Mouse (Mus musculus): ENCODE measurements around the gene Kpna3. TPM values are rescaled to one million over a fixed set of nuclear protein-coding genes. Genes with fewer than 3 reads are reported as not detected.
"Not testable (repeated sequence)": the region's sequence is repeated elsewhere in the genome, so short reads cannot be mapped to it uniquely, and the experiment has no call there.

Kpna3 gene
- polyA plus RNA-seq, 1 experiment from 2014 or later, result 48.4 TPM

- Histone ChIP-seq H3K27ac (no peak overlapping the region), H3K4me2 (no peak overlapping the region), H3K27me3 (no peaks in the 10 kb centered on the region), H3K9ac (no peak overlapping the region), H3K4me3 (replicated peaks) (no peak overlapping the region), H3K4me1 (no peaks in the 10 kb centered on the region), H3K9me3 (replicated peaks) (no peaks in the 10 kb centered on the region), H3K36me3 (no peaks in the 10 kb centered on the region)
- no peak for ATAC-seq (replicated peaks; ENCODE audit: low FRiP score)
- WGBS, result 71% methylated on average over 4 of the region's 4 CpGs
These were observed 100.3 kb downstream of the Kpna3 start for GRCm38 (mm10) chr14:61339381-61339780.

DNA sequence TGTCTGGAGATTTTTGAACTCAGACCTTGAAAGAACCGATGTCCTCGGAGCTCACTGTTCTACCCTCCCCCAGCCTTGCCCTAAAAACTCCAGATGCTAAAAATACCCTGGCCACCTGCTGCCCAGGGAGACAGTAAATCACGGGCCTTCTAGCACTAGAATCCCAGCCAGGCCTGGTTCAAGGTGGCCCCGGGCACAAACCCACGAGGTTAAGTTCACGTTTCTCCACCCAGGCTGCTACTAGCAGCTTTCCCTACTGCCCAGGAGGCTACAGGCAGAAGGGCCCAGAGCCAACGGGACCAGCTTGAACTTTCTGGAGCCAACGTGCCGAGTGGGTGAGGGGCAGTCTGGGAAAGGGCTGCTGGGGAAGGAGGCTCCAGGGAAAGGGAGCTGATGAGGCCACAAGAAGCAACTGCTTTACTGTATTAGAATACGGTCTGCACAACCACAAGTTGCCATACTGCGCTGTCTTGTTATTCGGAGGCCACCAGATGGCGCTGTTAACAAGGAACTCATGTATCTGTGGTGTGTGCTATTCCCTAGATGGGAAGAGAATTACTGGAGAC, 108.6 kb downstream of the Kpna3 start:
- H3K9me3 ChIP-seq (replicated peaks), result no peaks in the 10 kb centered on the region
- WGBS, result 18% methylated on average over 13 of the region's 13 CpGs
- H3K27ac ChIP-seq, result no peak overlapping the region
- ATAC-seq (replicated peaks; ENCODE audit: low FRiP score), result peak; percentile 50; the same call in 1 of the 2 replicates
- H3K27me3 ChIP-seq, result no peaks in the 10 kb centered on the region
- H3K9ac ChIP-seq, result no peak overlapping the region
- H3K4me1 ChIP-seq, result peaks cover 15% of the 10 kb centered on the region
- H3K4me3 ChIP-seq (replicated peaks), result 0 out of 2 replicates have a peak overlapping the region, but pooled peaks have one; percentile 7
- H3K36me3 ChIP-seq, result no peaks in the 10 kb centered on the region
- H3K4me2 ChIP-seq, result peak overlapping the region; percentile 34; the same call in 1 of the 2 replicates

- H3K4me3 ChIP-seq (replicated peaks), result no peak overlapping the region
- H3K36me3 ChIP-seq, result no peaks in the 10 kb centered on the region
- ATAC-seq (replicated peaks; ENCODE audit: low FRiP score), result no peak
- H3K27ac ChIP-seq, result no peak overlapping the region
- peak overlapping the region; percentile 34; the same call in 1 of the 2 replicates for H3K4me2 ChIP-seq
- H3K9me3 ChIP-seq (replicated peaks), result no peaks in the 10 kb centered on the region
- 82% methylated on average over 11 of the region's 11 CpGs for WGBS
- H3K4me1 ChIP-seq, result peaks cover 15% of the 10 kb centered on the region
- H3K9ac ChIP-seq, result no peak overlapping the region
- H3K27me3 ChIP-seq, result no peaks in the 10 kb centered on the region
These were observed 109.1 kb downstream of the Kpna3 start for GRCm38 (mm10) chr14:61330591-61330990.

DNA sequence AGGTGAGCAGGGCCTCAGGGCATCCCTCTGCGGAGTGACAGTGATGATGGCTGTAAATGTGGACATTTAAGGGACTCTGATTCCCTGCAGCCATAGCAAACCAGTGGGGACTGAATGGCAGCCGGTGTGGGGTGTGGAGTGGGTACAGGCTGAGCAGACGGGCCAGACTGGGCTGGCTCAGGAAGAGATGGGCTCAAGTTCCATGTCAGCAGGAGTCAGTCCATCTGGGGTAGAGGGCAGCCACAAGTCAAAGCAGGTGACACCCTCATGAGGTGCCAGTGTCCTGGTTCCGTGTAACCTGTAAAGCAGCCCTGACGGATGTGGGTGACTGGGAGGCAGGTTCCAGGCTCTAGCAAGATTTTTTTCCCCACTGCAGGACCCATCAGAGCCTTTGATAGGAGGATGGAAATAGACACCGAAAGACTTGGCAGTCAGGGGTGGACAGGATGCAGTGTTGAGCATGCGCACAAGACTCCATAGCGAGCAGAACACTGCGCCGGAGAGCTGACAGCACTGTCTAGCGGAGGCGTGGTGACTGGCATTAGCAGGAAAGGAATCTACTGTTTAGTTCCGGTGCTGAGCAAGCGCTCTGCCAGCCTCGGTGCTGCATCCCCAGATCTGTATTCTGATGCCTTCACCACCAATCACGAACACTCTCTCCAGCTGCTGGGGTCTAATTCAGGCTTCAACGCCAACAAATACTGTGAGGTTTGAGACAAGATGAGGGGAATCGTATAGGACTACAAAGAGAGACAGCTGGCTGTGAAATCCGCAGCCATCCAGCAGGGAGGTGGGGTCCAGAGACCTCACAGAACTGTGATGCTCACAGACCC, 111.8 kb downstream of the Kpna3 start:
- H3K9ac ChIP-seq, result no peak overlapping the region
- ATAC-seq (replicated peaks; ENCODE audit: low FRiP score), result peak; percentile 64
- WGBS, result 32% methylated on average over 19 of the region's 19 CpGs

DNA sequence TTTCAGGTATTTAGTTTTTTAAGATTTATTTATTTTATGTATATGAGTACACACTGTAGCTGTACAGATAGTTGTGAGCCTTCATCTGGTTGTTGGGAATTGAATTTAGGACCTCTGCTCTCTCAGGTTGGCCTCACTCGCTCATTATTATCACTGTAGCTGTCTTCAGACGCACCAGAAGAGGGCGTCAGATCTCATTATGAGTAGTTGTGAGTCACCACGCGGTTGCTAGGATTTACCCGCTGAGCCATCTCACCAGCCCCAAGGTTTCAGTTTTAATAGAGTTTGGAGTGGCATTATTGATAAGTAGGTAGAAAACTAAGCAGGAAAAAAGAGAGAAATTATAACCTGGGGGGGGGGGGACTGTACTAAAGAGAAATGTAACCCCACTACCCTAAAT, 112.7 kb downstream of the Kpna3 start:
- not testable (repeated sequence) for H3K4me2 ChIP-seq; H3K36me3 ChIP-seq; H3K27me3 ChIP-seq; H3K9ac ChIP-seq; H3K9me3 ChIP-seq (replicated peaks); H3K4me3 ChIP-seq (replicated peaks); H3K27ac ChIP-seq; ATAC-seq (replicated peaks; ENCODE audit: low FRiP score)
- 30% methylated on average over 6 of the region's 6 CpGs for WGBS
- H3K4me1 ChIP-seq, result peaks cover 15% of the 10 kb centered on the region

More for the DNA sequence above, 111.8 kb downstream of the Kpna3 start:
- H3K4me1 ChIP-seq, result peaks cover 15% of the 10 kb centered on the region
- no peaks in the 10 kb centered on the region for H3K27me3 ChIP-seq
- H3K36me3 ChIP-seq, result no peaks in the 10 kb centered on the region
- H3K27ac ChIP-seq, result no peak overlapping the region
- H3K4me2 ChIP-seq, result peak overlapping the region; percentile 58
- no peaks in the 10 kb centered on the region for H3K9me3 ChIP-seq (replicated peaks)
- peak overlapping the region; percentile 32 for H3K4me3 ChIP-seq (replicated peaks)

GRCm38 (mm10) chr14:61322740-61323139, 116.9 kb downstream of the Kpna3 start:
- H3K4me3 ChIP-seq (replicated peaks), result no peak overlapping the region
- no peaks in the 10 kb centered on the region for H3K27me3 ChIP-seq
- H3K9me3 ChIP-seq (replicated peaks), result 0 out of 2 replicates have a peak, but pooled peaks cover 4% of the 10 kb centered on the region
- H3K36me3 ChIP-seq, result no peaks in the 10 kb centered on the region
- no peak overlapping the region for H3K27ac ChIP-seq
- ATAC-seq (replicated peaks; ENCODE audit: low FRiP score), result no peak
- WGBS, result 94% methylated on average over 1 of the region's 1 CpGs
- H3K4me1 ChIP-seq, result peaks cover 4% of the 10 kb centered on the region
- no peak overlapping the region for H3K9ac ChIP-seq
- H3K4me2 ChIP-seq, result no peak overlapping the region

- Histone ChIP-seq H3K4me1 (no peaks in the 10 kb centered on the region), H3K4me3 (replicated peaks) (no peak overlapping the region), H3K27me3 (no peaks in the 10 kb centered on the region), H3K9ac (no peak overlapping the region), H3K27ac (no peak overlapping the region), H3K36me3 (no peaks in the 10 kb centered on the region), H3K4me2 (no peak overlapping the region), H3K9me3 (replicated peaks) (0 out of 2 replicates have a peak, but pooled peaks cover 4% of the 10 kb centered on the region)
- no peak for ATAC-seq (replicated peaks; ENCODE audit: low FRiP score)
- WGBS, result 81% methylated on average over 4 of the region's 4 CpGs
These were observed 118.5 kb downstream of the Kpna3 start for GRCm38 (mm10) chr14:61321200-61321599.

DNA sequence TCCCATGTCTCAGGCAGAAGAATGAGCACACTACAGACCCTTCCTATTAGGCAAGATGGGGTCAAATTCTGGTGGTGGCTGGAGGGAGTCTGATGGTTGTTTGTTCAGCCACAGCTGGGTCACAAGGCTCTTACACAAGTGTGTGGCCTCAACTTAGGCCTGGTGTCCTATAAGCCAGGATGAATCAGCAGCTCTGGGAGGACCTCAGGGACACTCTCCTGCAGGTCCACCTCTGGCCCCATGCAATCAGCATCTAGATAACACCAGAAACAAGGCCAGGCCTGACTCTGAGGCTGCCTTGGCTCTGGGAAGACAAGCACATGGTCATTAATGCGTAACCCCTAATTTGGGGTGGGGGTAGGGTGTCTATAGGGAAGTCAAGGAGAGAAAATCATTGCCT, 118.9 kb downstream of the Kpna3 start:
- no peaks in the 10 kb centered on the region for H3K27me3 ChIP-seq
- H3K4me1 ChIP-seq, result no peaks in the 10 kb centered on the region
- ATAC-seq (replicated peaks; ENCODE audit: low FRiP score), result no peak
- H3K9me3 ChIP-seq (replicated peaks), result 0 out of 2 replicates have a peak, but pooled peaks cover 4% of the 10 kb centered on the region
- H3K4me2 ChIP-seq, result no peak overlapping the region
- H3K9ac ChIP-seq, result no peak overlapping the region
- H3K4me3 ChIP-seq (replicated peaks), result no peak overlapping the region
- no peak overlapping the region for H3K27ac ChIP-seq
- WGBS, result 96% methylated on average over 1 of the region's 1 CpGs
- H3K36me3 ChIP-seq, result no peaks in the 10 kb centered on the region

GRCm38 (mm10) chr14:61316861-61317260, 122.8 kb downstream of the Kpna3 start:
- Histone ChIP-seq H3K36me3 (no peaks in the 10 kb centered on the region), H3K4me1 (no peaks in the 10 kb centered on the region), H3K27ac (no peak overlapping the region), H3K4me3 (replicated peaks) (no peak overlapping the region), H3K9me3 (replicated peaks) (no peaks in the 10 kb centered on the region), H3K9ac (no peak overlapping the region), H3K4me2 (no peak overlapping the region), H3K27me3 (no peaks in the 10 kb centered on the region)
- 27% methylated on average over 4 of the region's 4 CpGs for WGBS
- ATAC-seq (replicated peaks; ENCODE audit: low FRiP score), result peak; percentile 25; the same call in 1 of the 2 replicates

Other genes starting within 250 kb of the Kpna3 start
- gene Sgcg, start 181.4 kb downstream of the Kpna3 start, polyA plus RNA-seq (2015; fragmentation: Nextera tagmentation; extraction: Ambion mirVana), result 1.1 and 1.8 TPM in 2 replicates
- gene Arl11, start 130.1 kb downstream of the Kpna3 start, polyA plus RNA-seq (2015; fragmentation: Nextera tagmentation; extraction: Ambion mirVana), result 0.82 and 0.84 TPM in 2 replicates
- 10.6 and 11.9 TPM in 2 replicates for gene Ebpl, start 79.4 kb downstream of the Kpna3 start, polyA plus RNA-seq (2015; fragmentation: Nextera tagmentation; extraction: Ambion mirVana)
- gene Spryd7, start 117.0 kb upstream of the Kpna3 start, polyA plus RNA-seq (2015; fragmentation: Nextera tagmentation; extraction: Ambion mirVana), result 20.8 and 24.4 TPM in 2 replicates
- gene Trim13, start 158.4 kb upstream of the Kpna3 start, polyA plus RNA-seq (2015; fragmentation: Nextera tagmentation; extraction: Ambion mirVana), result 16.0 and 16.3 TPM in 2 replicates
- gene Kcnrg, start 167.6 kb upstream of the Kpna3 start, polyA plus RNA-seq (2015; fragmentation: Nextera tagmentation; extraction: Ambion mirVana), result 0.57 and 0.72 TPM in 2 replicates